Mouse (Mus musculus) liver, embryonic 14.5 days (tissue): ENCODE measurements around the gene Wfdc15a.

Experiments used
- CTCF ChIP-seq: IDR thresholded peaks from 2 replicates; pipeline ENCODE4 v1.5.1; 2016; ENCODE audit warnings: antibody characterized with exemption, low read depth, control low read depth
- EP300 ChIP-seq: IDR thresholded peaks from 2 replicates; pipeline ENCODE4 v1.6.1; 2016; ENCODE audit warnings: antibody characterized with exemption, low read depth

DNA sequence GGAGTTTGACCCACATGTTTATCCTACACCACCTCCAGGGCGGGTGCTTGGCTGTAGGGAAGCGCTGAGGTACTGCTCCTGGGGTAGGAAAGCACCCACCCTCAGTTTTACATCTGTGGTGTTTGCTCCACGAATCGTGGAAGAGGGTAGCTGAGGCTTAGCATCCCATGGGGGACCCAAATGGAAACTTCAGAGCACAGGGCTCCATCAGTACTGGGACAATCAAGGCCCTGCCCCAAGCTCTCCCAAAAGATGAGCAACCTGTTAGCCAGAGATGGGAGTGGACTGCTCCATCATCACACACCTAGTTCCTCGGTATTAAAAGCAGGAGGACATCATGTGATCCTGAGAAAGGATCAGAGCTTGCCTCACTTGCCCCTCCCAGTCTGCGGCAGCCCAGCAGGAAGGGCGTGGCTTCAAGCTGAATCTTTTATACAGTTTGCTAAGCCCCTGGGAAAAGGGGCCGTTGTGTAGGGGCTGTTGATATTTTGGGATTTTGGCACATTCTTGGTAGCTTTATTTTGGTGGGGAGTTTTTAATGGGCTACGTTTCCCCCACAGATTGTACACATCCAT is 15.7 kb downstream of the Wfdc15a start:
- TF ChIP-seq CTCF (no peak), EP300 (no peak)
